Mouse (Mus musculus): ENCODE measurements around the gene Fgd3. TPM values are rescaled to one million over a fixed set of nuclear protein-coding genes. Genes with fewer than 3 reads are reported as not detected.
A peak's percentile ranks its signal among the peaks of the same experiment; 100 is the strongest.

Fgd3 gene
- total RNA-seq, 2 experiments from 2014 or later, result 6.6 to 8.9 TPM

DNA sequence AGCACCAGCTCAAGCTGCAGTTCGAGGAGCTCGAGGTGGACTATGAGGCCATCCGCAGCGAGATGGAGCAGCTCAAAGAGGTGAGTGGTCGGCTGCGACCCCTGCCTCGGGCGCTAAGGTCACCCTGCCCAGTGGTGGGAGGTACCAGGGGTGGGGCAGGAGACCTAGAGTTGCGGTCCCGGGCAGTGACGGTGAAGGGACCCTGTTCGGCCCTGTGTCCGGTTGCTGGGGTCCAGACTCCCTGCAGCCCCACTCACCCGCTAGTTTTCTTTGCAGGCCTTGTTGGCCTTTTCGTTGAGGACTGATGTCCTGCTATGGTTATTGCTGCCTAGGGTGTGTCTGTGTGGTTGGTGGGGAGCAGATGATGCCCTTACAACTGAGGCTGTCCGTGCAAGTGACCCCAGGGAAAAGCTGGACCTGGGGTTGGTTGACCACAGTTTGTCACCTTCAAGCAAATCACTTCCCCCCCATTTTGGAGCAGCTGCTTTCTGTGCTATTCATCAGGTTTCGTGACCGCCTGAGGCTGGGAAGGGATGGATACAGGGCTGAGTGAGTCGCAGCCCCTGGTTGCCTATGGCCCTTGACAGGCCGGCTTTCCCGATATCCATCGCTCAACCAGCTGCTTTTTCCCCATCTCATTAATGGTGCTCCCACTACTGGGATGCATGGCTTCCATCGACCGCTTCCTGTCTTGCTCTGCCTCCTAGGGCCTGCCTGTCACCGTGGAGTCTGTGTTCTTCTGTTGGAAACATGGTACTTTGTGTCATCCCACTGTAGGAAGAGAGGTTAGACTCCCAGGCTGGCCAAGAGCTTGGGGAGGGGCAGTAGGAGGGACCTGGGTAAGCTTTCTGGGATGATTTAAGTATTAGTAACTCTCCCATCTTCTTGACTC lies 22.0 kb upstream of the Fgd3 start:
- ATAC-seq (replicated peaks; ENCODE audit: poor library complexity, severe bottlenecking), result 0 out of 2 replicates have a peak, but pooled peaks have one; percentile 2

DNA sequence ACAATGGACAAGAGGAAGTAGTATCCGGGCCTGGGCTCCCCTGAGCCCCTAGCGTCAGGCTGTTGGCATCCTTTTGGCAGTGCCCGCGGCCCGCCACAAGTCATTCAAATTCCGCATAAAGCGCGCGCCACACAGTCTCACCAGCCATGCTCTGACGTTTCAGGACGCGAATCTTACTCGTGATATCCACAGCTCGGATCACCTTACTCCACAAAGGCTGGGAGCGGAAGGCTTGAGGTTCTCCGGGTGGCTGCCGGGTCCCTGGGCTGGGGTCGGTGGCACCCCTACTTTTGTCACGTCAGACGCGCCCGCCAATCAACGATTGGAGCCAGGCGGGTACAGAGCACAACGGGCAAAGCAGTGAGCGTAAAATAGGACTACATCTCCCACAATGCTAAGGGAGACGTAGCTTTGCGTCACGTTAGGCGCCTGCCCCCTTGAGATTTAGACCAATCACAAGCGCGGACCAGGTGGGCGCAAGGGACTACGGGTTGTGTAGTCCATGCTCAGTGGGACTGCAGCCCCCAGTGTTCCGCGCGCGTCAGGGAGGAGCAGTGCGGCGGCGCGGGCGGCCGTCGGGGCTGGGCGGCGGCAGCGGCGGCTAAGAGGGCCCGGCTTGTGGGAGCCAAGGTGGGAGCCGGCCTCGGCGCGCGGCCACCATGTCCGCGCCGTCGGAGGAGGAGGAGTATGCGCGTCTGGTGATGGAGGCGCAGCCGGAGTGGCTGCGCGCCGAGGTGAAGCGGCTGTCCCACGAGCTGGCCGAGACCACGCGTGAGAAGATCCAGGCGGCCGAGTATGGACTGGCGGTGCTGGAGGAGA lies 21.1 kb upstream of the Fgd3 start, which contains the start of gene Bicd2:
Gene Bicd2, plus strand, starts transcription at position 574 of the 819 bp plus-strand sequence.
- peak; percentile 92 for ATAC-seq (replicated peaks; ENCODE audit: poor library complexity, severe bottlenecking)

- ATAC-seq (replicated peaks; ENCODE audit: poor library complexity, severe bottlenecking), result no peak
Observed at GRCm38 (mm10) chr13:49338893-49339546, 18.9 kb upstream of the Fgd3 start.

DNA sequence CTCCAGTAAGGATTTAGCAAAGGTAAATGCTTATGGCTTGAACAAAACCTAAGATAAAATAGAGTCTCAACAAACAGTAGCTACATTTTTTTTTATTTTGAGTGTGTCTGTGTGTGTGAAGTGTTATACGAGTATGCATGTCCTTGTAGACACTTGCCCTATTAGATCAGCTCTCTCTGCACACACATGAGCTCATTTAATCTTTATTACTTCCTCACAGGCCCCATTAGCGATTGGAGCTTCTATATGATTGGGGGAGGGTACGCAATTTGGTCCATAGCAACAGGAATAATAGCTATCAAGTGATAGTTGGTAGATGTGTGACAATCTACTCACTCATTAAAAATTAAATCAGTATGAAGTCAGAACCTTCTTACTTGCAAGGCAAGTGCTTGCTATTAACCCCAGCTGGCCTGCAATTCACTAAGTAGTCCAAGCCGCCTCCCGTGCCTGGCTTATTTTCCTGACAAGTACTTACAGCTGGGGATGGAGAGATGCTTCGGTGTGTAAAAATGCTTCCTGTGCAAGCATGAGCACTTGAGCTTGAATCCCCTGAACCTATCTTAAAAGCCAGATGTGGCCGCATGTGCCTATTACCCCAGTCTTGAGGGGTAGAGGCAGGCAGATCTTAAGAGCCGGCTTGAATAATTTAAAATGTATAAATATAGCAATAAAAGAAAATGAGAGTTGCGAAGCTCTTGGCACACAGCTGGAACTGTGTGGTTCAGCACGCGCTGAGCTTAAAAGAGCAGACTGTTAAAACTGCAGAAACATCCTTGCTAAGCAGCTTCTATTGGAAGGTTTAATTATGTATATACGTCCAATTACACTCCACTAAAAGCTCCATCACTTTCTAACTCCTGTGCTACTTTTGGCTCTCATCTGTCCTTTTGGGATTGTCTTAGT lies 15.2 kb upstream of the Fgd3 start:
- ATAC-seq (replicated peaks; ENCODE audit: poor library complexity, severe bottlenecking), result no peak

GRCm38 (mm10) chr13:49333250-49333649 lies 13.1 kb upstream of the Fgd3 start:
- no peak for ATAC-seq (replicated peaks; ENCODE audit: poor library complexity, severe bottlenecking)

- no peak for ATAC-seq (replicated peaks; ENCODE audit: poor library complexity, severe bottlenecking)
Observed at GRCm38 (mm10) chr13:49328101-49328500, 8.0 kb upstream of the Fgd3 start.

- ATAC-seq (replicated peaks; ENCODE audit: poor library complexity, severe bottlenecking), result peak; percentile 83
Observed at GRCm38 (mm10) chr13:49326246-49327206, 6.4 kb upstream of the Fgd3 start.

DNA sequence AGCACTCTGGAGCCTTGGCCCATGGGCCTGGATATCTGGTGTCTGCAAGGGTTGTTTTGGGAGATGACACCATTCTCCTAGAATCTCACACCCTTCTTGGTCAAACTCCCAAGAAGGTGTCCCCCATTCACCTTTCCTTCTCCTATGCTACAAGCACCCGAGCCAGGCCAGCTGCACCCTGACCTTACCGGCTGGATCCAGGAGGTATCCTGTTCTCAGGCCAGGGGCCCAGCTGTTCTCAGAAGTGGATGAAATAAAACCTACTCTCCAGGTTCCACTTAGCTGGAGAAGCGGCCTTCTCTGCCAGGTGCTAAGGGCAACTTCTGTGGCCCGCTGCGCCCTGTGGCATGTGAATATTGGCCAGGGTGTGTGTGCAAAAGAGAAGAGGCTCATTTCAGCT lies 4.8 kb upstream of the Fgd3 start:
- no peak for ATAC-seq (replicated peaks; ENCODE audit: poor library complexity, severe bottlenecking)

- no peak for ATAC-seq (replicated peaks; ENCODE audit: poor library complexity, severe bottlenecking)
Observed at GRCm38 (mm10) chr13:49322739-49323138, 2.6 kb upstream of the Fgd3 start.

DNA sequence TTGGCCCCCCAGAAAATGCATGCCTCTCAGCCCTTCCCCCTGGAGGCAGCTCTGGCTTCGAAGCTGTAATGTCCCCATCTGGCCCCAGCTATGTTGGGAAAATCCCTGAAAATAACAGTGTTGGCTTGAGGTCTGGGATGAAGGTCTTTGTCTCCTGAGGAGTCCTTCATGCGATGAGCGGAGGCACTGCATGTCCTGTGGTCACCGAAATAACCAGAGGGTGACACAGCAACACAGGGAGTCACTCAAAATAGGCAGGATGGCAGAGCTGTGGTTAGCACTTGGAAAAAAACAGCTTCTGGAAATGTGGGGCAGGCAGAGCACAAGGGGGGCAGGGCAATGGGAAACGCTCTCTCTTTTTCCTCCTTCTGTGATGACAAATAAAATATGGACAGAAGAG lies 2.1 kb upstream of the Fgd3 start:
- ATAC-seq (replicated peaks; ENCODE audit: poor library complexity, severe bottlenecking), result peak; percentile 19; the same call in 1 of the 2 replicates

GRCm38 (mm10) chr13:49321452-49321851 lies 1.3 kb upstream of the Fgd3 start:
- peak; percentile 73 for ATAC-seq (replicated peaks; ENCODE audit: poor library complexity, severe bottlenecking)

DNA sequence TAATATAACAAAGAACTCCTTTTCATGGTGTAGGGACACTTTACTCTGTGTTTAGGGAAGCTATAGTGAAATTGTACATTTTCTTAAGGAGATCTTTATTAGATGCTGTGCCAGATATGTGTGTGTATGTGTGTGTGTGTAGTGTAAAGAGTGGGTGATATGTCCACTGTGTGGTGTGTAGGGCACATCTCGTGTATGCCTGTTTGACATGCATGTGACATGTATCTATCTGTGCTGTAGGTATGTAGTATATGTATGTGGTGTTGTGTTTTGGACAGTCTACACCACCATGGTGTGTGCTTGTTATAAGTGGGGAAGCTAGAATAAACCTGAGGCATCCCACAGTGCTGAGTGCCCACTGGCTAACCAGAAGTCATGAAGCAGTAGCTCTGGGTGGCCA lies 403 bp upstream of the Fgd3 start:
- ATAC-seq (replicated peaks; ENCODE audit: poor library complexity, severe bottlenecking), result no peak

- ATAC-seq (replicated peaks; ENCODE audit: poor library complexity, severe bottlenecking), result no peak
Observed at GRCm38 (mm10) chr13:49317914-49318313, 2.2 kb downstream of the Fgd3 start.

DNA sequence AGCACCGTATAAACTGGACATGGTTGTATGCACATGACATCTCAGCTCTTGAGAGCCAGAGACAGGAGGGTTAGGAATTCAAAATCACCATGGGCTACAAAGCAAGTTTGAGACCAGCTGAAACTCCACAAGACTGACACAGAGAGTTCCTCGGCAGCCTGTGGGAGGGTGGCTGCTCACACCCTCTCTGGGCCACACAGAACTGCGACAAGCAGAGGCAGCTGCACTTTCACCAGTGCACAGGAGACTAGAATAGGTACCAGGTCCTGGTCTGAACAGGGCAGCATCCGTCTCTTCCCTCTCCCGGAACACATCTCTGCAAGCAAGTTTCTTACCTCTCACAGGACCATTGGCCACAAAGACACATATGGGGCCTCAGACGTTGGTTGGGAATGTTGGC lies 2.6 kb downstream of the Fgd3 start:
- ATAC-seq (replicated peaks; ENCODE audit: poor library complexity, severe bottlenecking), result no peak

GRCm38 (mm10) chr13:49316386-49317162 lies 3.5 kb downstream of the Fgd3 start:
- ATAC-seq (replicated peaks; ENCODE audit: poor library complexity, severe bottlenecking), result no peak

DNA sequence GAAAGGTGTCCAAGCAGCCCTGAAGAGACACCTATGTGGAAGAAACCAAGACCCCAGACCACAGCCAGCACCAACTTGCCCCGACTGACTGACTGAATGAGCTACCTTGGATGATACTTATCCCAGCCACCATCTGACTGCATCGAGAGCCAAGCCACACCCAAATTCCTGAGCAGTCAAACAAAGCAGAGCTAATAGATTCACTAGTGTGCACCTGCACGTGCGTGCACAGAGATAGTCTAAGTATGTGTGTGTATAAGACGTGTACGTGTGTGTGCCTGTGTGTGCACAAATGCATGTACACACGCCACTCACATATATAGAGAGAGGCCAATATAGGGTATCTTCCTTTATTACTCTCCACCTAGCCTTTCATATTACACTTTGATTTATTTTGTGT lies 8.5 kb downstream of the Fgd3 start:
- no peak for ATAC-seq (replicated peaks; ENCODE audit: poor library complexity, severe bottlenecking)

DNA sequence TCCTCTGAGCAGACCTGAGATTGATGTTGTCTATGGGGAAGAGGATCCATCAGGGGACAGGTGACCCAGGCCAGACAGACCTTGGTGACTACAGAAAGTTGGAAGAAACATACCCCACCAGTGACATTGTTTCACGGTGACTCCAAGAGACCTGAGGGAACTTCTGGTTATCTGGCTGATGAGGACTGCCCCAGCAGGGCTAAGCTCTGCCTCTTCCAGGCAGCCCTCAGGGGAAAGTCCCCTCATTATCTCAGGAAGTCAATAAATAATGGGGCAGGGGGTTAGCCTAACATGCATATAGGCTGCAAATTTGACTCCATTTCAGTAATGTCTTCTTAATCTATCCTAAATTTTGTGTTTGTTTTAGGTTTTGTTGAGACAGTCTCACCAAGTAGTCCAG lies 10.6 kb downstream of the Fgd3 start:
- no peak for ATAC-seq (replicated peaks; ENCODE audit: poor library complexity, severe bottlenecking)
